Mouse (Mus musculus): ENCODE results near the gene Lingo1.

GRCm38 (mm10) chr9:56581700-56582099 lies 214.6 kb downstream of the Lingo1 start:
- TF ChIP-seq CTCF (IDR thresholded peaks at IDR 0.05; ENCODE audit: extremely low read depth, insufficient read depth, insufficient read length, insufficient replicate concordance) = no peak
- TF ChIP-seq POLR2A (IDR thresholded peaks at IDR 0.05; ENCODE audit: low read depth, low read length) = no peak

Measured in spleen, adult 2 months (tissue).